Mouse (Mus musculus) ES-Bruce4 (cell line): Measurements from ENCODE around the gene Naa40.

ENCODE experiments used
- CTCF ChIP-seq: IDR thresholded peaks from one replicate; pipeline ENCODE4 v1.8.1; 2011; ENCODE audit warnings: low read depth, low read length
- EP300 ChIP-seq: IDR thresholded peaks from 2 replicates; pipeline ENCODE4 v1.6.1; 2011; ENCODE audit warnings: low read depth, low read length; ENCODE audit not compliant: insufficient read depth
- POLR2A ChIP-seq: IDR thresholded peaks from one replicate; pipeline ENCODE4 v1.8.1; 2011; ENCODE audit warnings: low read length; ENCODE audit not compliant: insufficient read depth

DNA sequence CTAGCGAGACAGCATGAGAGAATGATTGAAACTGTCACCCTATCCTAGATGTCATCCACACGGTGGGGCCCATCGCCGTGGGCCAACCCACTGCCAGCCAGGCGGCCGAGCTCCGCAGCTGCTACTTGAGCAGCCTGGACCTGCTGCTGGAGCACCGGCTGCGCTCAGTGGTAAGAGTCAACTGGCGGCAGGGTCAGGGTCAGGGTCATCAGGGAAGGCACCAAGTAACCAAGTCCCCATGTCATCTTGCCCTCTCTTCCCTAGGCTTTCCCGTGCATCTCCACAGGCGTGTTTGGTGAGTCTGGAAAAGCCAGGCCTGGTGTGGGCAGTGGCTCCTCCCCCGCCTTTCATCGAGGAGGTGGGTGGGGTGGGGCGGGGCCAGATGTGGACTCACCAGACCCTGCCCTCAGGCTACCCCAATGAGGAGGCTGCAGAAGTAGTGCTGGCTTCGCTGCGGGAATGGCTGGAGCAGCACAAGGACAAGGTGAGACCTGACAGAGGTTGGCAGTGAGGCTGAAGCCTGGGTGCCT lies 44.2 kb downstream of the Naa40 start:
- no peak for TF ChIP-seq POLR2A
- TF ChIP-seq CTCF: no peak
- 0 out of 2 replicates have a peak, but pooled peaks have one; percentile 17 for TF ChIP-seq EP300
